Mouse (Mus musculus): ENCODE measurements around the gene Man1a2.

DNA sequence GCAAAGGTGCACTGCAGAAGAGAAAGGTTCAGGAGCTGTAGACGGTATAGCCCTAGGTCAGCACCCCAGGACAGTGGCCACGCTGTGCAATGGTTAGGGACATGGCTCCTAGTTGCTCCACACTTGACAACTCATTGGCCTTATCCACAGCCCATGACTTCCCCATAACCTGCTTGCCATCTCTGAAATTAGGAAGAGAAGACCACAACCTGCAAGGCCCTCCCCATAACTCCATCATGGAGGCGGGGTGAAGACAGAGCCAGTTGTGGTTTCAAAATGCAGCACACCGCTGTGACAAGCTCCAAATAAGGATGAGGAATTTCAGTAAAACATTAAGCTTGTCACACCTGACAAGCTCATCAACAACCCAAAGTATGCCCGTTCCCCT lies 169.6 kb downstream of the Man1a2 start:
- TF ChIP-seq CTCF (IDR thresholded peaks at IDR 0.05; ENCODE audit: borderline replicate concordance, control insufficient read depth, extremely low read depth, insufficient read depth, low read length, poor library complexity) (no peak), POLR2A (IDR thresholded peaks at IDR 0.05; ENCODE audit: control insufficient read depth, extremely low read depth, insufficient read depth, low read length, poor library complexity) (no peak)
